7 mouse cellular contexts compared by ENCODE assay signal in the genomic region with DNA sequence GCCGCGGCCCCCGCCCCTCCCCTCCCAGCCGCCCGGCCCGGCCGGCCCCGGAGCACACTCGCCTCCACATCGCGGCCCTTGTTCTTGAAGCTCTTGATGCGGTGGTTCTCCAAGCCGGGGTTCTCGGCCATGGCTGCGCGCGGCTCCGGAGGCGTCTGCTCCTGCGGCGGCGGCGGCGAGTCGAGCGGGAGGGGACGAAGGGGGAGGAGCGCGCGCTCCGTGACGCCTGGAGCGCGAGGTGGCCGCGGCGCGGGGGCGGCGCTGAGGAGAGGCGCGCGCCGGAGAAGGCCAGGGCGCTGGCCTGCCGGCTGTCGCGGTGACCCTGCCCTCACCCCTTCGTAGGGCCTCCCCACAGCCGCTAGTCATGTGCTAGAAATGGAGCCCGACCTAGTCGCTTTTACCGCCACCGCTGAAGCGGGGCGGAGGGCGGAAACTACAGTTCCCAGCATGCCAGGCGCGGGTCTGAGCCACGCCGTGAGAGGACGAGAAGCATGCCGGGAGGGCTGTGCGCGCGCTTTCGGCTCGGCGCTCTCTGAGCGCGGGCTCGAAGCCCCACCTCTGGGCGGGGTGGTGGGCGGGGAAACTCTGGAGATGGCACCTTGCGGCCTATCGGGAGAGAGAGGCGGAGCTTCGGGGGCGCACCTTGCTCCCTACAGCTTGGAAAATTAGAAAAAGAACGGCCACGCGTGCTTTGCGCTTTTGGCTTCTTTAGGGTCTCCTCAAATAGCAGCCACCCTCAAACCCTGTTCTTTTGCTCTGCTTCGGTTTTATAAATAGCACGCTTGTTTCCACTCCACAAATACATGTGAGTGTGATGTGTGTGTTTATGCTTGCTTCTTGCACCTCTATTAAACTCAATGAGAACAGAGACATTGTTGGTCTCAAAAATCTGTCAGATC. TPM values are rescaled to one million over a fixed set of nuclear protein-coding genes. Genes with fewer than 3 reads are reported as not detected.
DNase-seq lines count a peak whose midpoint lies in the region; ATAC-seq lines count a peak whose summit lies in the region.

A gene (minus strand): TSS at position 214 of the 899 bp plus-strand sequence.

- no peaks in the 10 kb centered on the region for H3K4me1 ChIP-seq in embryonic facial prominence, embryonic 11.5 days (ENCODE audit: control insufficient read depth, insufficient read depth, low read length)
- peaks cover 10% of the 10 kb centered on the region; the same call in 1 of the 2 replicates for H3K4me1 ChIP-seq in limb, embryonic 10.5 days
- peaks cover 24% of the 10 kb centered on the region for H3K4me1 ChIP-seq in midbrain, embryonic 13.5 days (replicated peaks)

- peak within 1 kb of the TSS; percentile 49 for H3K4me2 ChIP-seq in embryonic facial prominence, embryonic 11.5 days (ENCODE audit: low read depth, low read length)
- peak within 1 kb of the TSS; percentile 71 for H3K4me2 ChIP-seq in midbrain, embryonic 13.5 days (replicated peaks)

- no peaks in the 10 kb centered on the region for H3K36me3 ChIP-seq in embryonic facial prominence, embryonic 11.5 days (replicated peaks; ENCODE audit: control insufficient read depth, insufficient read depth, low read depth, low read length)
- H3K36me3 ChIP-seq in limb, embryonic 10.5 days, result peaks cover 6% of the 10 kb centered on the region
- H3K36me3 ChIP-seq in midbrain, embryonic 13.5 days, result no peaks in the 10 kb centered on the region

- ATAC-seq in embryonic facial prominence, embryonic 11.5 days (replicated peaks; ENCODE audit: insufficient number of reproducible peaks, low FRiP score, low TSS enrichment, low read depth), result peak; percentile 98
- ATAC-seq in granulocyte monocyte progenitor cell, adult 5-6 weeks (replicated peaks; ENCODE audit: poor library complexity, severe bottlenecking), result peak; percentile 91
- ATAC-seq in midbrain, embryonic 13.5 days, result peak; percentile 98

- peak within 1 kb of the TSS; percentile 69 for H3K4me3 ChIP-seq in embryonic facial prominence, embryonic 11.5 days (ENCODE audit: low read depth, low read length)
- H3K4me3 ChIP-seq in limb, embryonic 10.5 days, result peak within 1 kb of the TSS; percentile 93
- peak within 1 kb of the TSS; percentile 88 for H3K4me3 ChIP-seq in midbrain, embryonic 13.5 days (replicated peaks)

- under 1% methylated on average over 73 of the region's 85 CpGs for WGBS in embryonic facial prominence, embryonic 11.5 days
- WGBS in limb, embryonic 10.5 days, result under 1% methylated on average over 85 of the region's 85 CpGs
- WGBS in midbrain, embryonic 13.5 days, result under 1% methylated on average over 63 of the region's 85 CpGs

- H3K27me3 ChIP-seq in embryonic facial prominence, embryonic 11.5 days (ENCODE audit: control insufficient read depth, insufficient read depth, low read length), result no peaks in the 10 kb centered on the region
- no peaks in the 10 kb centered on the region for H3K27me3 ChIP-seq in limb, embryonic 10.5 days (ENCODE audit: low read depth, poor library complexity, severe bottlenecking)
- 0 out of 2 replicates have a peak, but pooled peaks cover 3% of the 10 kb centered on the region for H3K27me3 ChIP-seq in midbrain, embryonic 13.5 days

- H3K9ac ChIP-seq in embryonic facial prominence, embryonic 11.5 days (replicated peaks; ENCODE audit: low read length), result peak within 1 kb of the TSS; percentile 74
- H3K9ac ChIP-seq in midbrain, embryonic 13.5 days (replicated peaks), result peak within 1 kb of the TSS; percentile 94

- peak; percentile 99 for DNase-seq in adrenal gland, postnatal 14 days
- DNase-seq in embryonic facial prominence, embryonic 11.5 days (ENCODE audit: low spot score), result peak; percentile 99
- peak; percentile 99 for DNase-seq in kidney, adult 11 months
- DNase-seq in limb, embryonic 10.5 days (ENCODE audit: low spot score), result peak; percentile 98
- peak; percentile 97 for DNase-seq in spleen, adult 12 weeks (ENCODE audit: low spot score)

- H3K27ac ChIP-seq in embryonic facial prominence, embryonic 11.5 days (replicated peaks; ENCODE audit: low read depth, low read length), result peak within 1 kb of the TSS; percentile 92
- H3K27ac ChIP-seq in limb, embryonic 10.5 days, result peak within 1 kb of the TSS; percentile 98
- H3K27ac ChIP-seq in midbrain, embryonic 13.5 days, result peak within 1 kb of the TSS; percentile 99

- H3K9me3 ChIP-seq in embryonic facial prominence, embryonic 11.5 days (replicated peaks; ENCODE audit: control insufficient read depth, low read length), result no peaks in the 10 kb centered on the region
- no peaks in the 10 kb centered on the region for H3K9me3 ChIP-seq in limb, embryonic 10.5 days (replicated peaks)
- H3K9me3 ChIP-seq in midbrain, embryonic 13.5 days, result no peaks in the 10 kb centered on the region

RNA-seq across cellular contexts. Expression of the gene that starts here (rescaled TPM):
- total RNA-seq in adrenal gland, postnatal 14 days (2021), result 30.3 and 31.3 TPM in 2 replicates
- 114 and 122 TPM in 2 replicates for polyA plus RNA-seq in embryonic facial prominence, embryonic 11.5 days (2014; fragmentation: Nextera tagmentation; extraction: Ambion mirVana)
- 43.2 and 47.9 TPM in 2 replicates for total RNA-seq in granulocyte monocyte progenitor cell, adult 5-6 weeks (2014; fragmentation: Nextera tagmentation)
- total RNA-seq in granulocyte monocyte progenitor cell, adult 5-6 weeks (2017), result 29.7 and 50.2 TPM in 2 replicates
- polyA plus RNA-seq in limb, embryonic 10.5 days (2016; fragmentation: Nextera tagmentation; extraction: Ambion mirVana), result 71.6 and 76.6 TPM in 2 replicates
- polyA plus RNA-seq in midbrain, embryonic 13.5 days (2015; fragmentation: Nextera tagmentation; extraction: Ambion mirVana), result 76.7 and 79.1 TPM in 2 replicates

Comparison
In these comparisons a context has a peak if more than half of its experiments do, and no peak if none do; other contexts are left out.
1. Peak in every context shown above with its lines: DNase-seq, ATAC-seq, H3K4me3 ChIP-seq and H3K27ac ChIP-seq.